In the genomic region with DNA sequence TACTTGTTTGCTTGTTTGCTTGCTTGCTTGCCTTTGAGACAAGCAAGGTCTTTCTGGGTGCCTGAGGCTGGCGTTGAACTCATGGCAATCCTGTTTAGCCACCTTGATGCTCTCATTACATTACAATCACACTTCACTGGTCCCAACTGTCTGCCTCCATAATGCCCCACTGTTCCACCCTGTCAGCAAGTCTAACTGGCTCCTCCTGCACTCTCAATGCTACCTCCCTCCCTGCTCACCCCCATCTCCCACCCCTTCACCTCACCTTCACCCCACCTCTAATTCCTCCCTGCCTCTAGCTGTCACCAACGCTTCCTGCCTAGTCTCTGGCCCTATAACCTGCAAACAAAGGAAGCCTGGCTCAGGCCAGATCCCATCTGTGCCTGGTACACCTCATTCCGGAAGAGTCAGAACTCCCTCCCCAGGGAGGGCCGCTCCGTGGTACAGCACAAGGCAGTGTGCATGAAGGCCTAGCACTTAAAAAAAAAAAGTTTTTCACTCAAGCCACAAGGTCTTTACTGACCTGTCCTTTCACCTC, we compare ENCODE assay signal across 18 mouse cellular contexts. TPM values are rescaled to one million over a fixed set of nuclear protein-coding genes. Genes with fewer than 3 reads are reported as not detected.
DNase-seq lines count a peak whose midpoint lies in the region; ATAC-seq and TF ChIP-seq lines count a peak whose summit lies in the region.
"Had no signal": no experiment of that assay in that cellular context is flagged by ENCODE, and none has a peak within 500 bp of the region (broad histone marks: within the 10 kb centered on the region; RNA-seq: fewer than 3 reads in every experiment).

No protein-coding gene starts in this region.

- no peak for DNase-seq in kidney, adult 11 months
- DNase-seq in R1 (ENCODE audit: low read depth, low spot score), result peak; percentile 99
- no peak for DNase-seq in spleen, postnatal 10 days (ENCODE audit: low spot score in 2 of 2)
- DNase-seq in layer of hippocampus, postnatal 14 days (ENCODE audit: low spot score in 2 of 2), result no peak
- DNase-seq: cerebellum, adult 8-10 months; embryo, embryonic 11 days; lung, postnatal 10 days; spleen, adult 18-20 months; thymus, postnatal 25 days had no signal

- H3K4me1 ChIP-seq in kidney, embryonic 16.5 days (ENCODE audit: insufficient read depth, low read length), result peaks cover 27% of the 10 kb centered on the region
- H3K4me1 ChIP-seq in E14TG2a.4 (replicated peaks; ENCODE audit: low read depth, low read length), result peaks cover 73% of the 10 kb centered on the region
- peaks cover 28% of the 10 kb centered on the region for H3K4me1 ChIP-seq in limb, embryonic 12.5 days (replicated peaks)

- no peak overlapping the region for H3K4me2 ChIP-seq in kidney, embryonic 16.5 days (replicated peaks; ENCODE audit: low read depth, low read length)
- no peak overlapping the region for H3K4me2 ChIP-seq in limb, embryonic 12.5 days
- H3K4me2 ChIP-seq: liver, embryonic 11.5 days had no signal

- no peaks in the 10 kb centered on the region for H3K9me3 ChIP-seq in kidney, embryonic 16.5 days (ENCODE audit: low read length)
- H3K9me3 ChIP-seq in E14TG2a.4 (ENCODE audit: low read length), result no peaks in the 10 kb centered on the region
- no peaks in the 10 kb centered on the region for H3K9me3 ChIP-seq in limb, embryonic 12.5 days
- H3K9me3 ChIP-seq: G1E; hindbrain, embryonic 13.5 days had no signal

- 60% methylated on average over 5 of the region's 5 CpGs for WGBS in kidney, embryonic 16.5 days
- WGBS in limb, embryonic 12.5 days, result 65% methylated on average over 5 of the region's 5 CpGs

- ATAC-seq in kidney, embryonic 16.5 days (ENCODE audit: low FRiP score, low TSS enrichment), result no peak
- no peak for ATAC-seq in limb, embryonic 12.5 days (ENCODE audit: insufficient number of reproducible peaks, insufficient read depth, low FRiP score, low TSS enrichment, low read depth)

- H3K36me3 ChIP-seq in kidney, embryonic 16.5 days (ENCODE audit: insufficient read depth, low read length), result no peaks in the 10 kb centered on the region
- H3K36me3 ChIP-seq in E14TG2a.4 (ENCODE audit: insufficient read depth, low read length), result peaks cover 10% of the 10 kb centered on the region
- peaks cover under 1% of the 10 kb centered on the region; the same call in 1 of the 2 replicates for H3K36me3 ChIP-seq in limb, embryonic 12.5 days
- H3K36me3 ChIP-seq: hindbrain, embryonic 13.5 days had no signal

- H3K9ac ChIP-seq in kidney, embryonic 16.5 days (replicated peaks; ENCODE audit: low read length), result no peak overlapping the region; the same call in 1 of the 2 replicates
- H3K9ac ChIP-seq in limb, embryonic 12.5 days (replicated peaks), result no peak overlapping the region

- H3K27me3 ChIP-seq in kidney, embryonic 16.5 days (ENCODE audit: insufficient read depth, low read length), result no peaks in the 10 kb centered on the region
- no peaks in the 10 kb centered on the region for H3K27me3 ChIP-seq in E14TG2a.4 (ENCODE audit: insufficient read depth, low read length)
- H3K27me3 ChIP-seq in limb, embryonic 12.5 days, result no peaks in the 10 kb centered on the region
- H3K27me3 ChIP-seq: hindbrain, embryonic 13.5 days had no signal

- TF ChIP-seq CTCF in E14TG2a.4 (conservative IDR thresholded peaks at IDR 0.05; ENCODE audit: low read length), result no peak

- H3K4me3 ChIP-seq in kidney, embryonic 16.5 days (ENCODE audit: low read length), result no peak overlapping the region
- H3K4me3 ChIP-seq in E14TG2a.4 (replicated peaks; ENCODE audit: low read length), result peak overlapping the region; percentile 95
- no peak overlapping the region for H3K4me3 ChIP-seq in limb, embryonic 12.5 days (replicated peaks)

- peak overlapping the region; percentile 64 for H3K27ac ChIP-seq in kidney, embryonic 16.5 days (ENCODE audit: low read length)
- 0 out of 2 replicates have a peak overlapping the region, but pooled peaks have one; percentile 42 for H3K27ac ChIP-seq in limb, embryonic 12.5 days
- H3K27ac ChIP-seq: hindbrain, embryonic 13.5 days had no signal

RNA-seq across cellular contexts. Expression of a gene that starts 0.9 kb away (rescaled TPM):
- 105 and 111 TPM in 2 replicates for polyA plus RNA-seq in kidney, embryonic 16.5 days (2015; fragmentation: Nextera tagmentation; extraction: Ambion mirVana)
- 75.6 and 77.9 TPM in 2 replicates for polyA plus RNA-seq in limb, embryonic 12.5 days (2016; fragmentation: Nextera tagmentation; extraction: Ambion mirVana)
- 100 to 1,000 TPM; 206 to 239 TPM for total RNA-seq in layer of hippocampus, postnatal 14 days (2021)

RNA-seq across cellular contexts. Expression of a gene that starts 13.7 kb away (rescaled TPM):
- polyA plus RNA-seq in kidney, embryonic 16.5 days (2015; fragmentation: Nextera tagmentation; extraction: Ambion mirVana), result 11.7 and 13.8 TPM in 2 replicates
- polyA plus RNA-seq in limb, embryonic 12.5 days (2016; fragmentation: Nextera tagmentation; extraction: Ambion mirVana), result 2.4 and 2.9 TPM in 2 replicates
- 1 to 10 TPM; 6.2 to 8.6 TPM for total RNA-seq in layer of hippocampus, postnatal 14 days (2021)
- total RNA-seq: granulocyte monocyte progenitor cell, adult 5-6 weeks; monocyte, adult 5-6 weeks; neutrophil, adult 5-6 weeks had no signal

RNA-seq across cellular contexts. Expression of a gene that starts 28.1 kb away (rescaled TPM):
- polyA plus RNA-seq in kidney, embryonic 16.5 days (2015; fragmentation: Nextera tagmentation; extraction: Ambion mirVana), result 12.6 and 15.6 TPM in 2 replicates
- 19.1 and 23.0 TPM in 2 replicates for polyA plus RNA-seq in limb, embryonic 12.5 days (2016; fragmentation: Nextera tagmentation; extraction: Ambion mirVana)
- 10 to 100 TPM; 48.4 to 52.6 TPM for total RNA-seq in layer of hippocampus, postnatal 14 days (2021)

RNA-seq across cellular contexts. Expression of a gene that starts 34.1 kb away (rescaled TPM):
- polyA plus RNA-seq in kidney, embryonic 16.5 days (2015; fragmentation: Nextera tagmentation; extraction: Ambion mirVana), result 145 and 146 TPM in 2 replicates
- 174 and 182 TPM in 2 replicates for polyA plus RNA-seq in limb, embryonic 12.5 days (2016; fragmentation: Nextera tagmentation; extraction: Ambion mirVana)
- total RNA-seq in layer of hippocampus, postnatal 14 days (2021), result 10 to 100 TPM; 53.9 to 58.0 TPM

RNA-seq across cellular contexts. Expression of a gene that starts 34.4 kb away (rescaled TPM):
- 180 and 206 TPM in 2 replicates for polyA plus RNA-seq in kidney, embryonic 16.5 days (2015; fragmentation: Nextera tagmentation; extraction: Ambion mirVana)
- polyA plus RNA-seq in limb, embryonic 12.5 days (2016; fragmentation: Nextera tagmentation; extraction: Ambion mirVana), result 214 and 222 TPM in 2 replicates
- 100 to 1,000 TPM; 135 to 139 TPM for total RNA-seq in layer of hippocampus, postnatal 14 days (2021)
